9 mouse cellular contexts compared by ENCODE assay signal in the genomic region with DNA sequence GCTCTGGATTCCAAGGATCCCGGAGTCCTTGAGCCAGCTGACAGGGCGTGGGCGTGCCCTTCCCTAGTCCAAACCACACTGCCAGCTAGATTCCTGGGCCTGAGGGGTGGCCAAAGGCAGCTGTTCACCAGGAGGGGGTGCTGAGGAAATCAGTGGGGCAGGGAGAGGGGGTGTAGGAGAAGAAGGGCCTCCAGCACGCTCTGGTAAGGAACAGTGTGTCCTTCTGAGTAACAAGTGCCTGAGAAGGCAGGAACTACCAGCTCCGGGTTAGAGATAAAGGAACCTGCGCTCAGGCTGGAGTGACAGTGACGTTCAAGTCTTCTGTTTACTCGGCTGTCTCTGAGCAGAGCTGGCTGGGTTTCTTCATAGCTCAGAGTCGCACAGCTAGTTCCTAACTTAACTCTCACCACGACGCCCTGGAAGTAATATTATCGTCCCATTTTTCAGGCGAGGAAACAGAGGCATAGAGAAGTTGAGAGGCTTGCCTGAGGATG. TPM values are rescaled to one million over a fixed set of nuclear protein-coding genes. Genes with fewer than 3 reads are reported as not detected.
A peak's percentile ranks its signal among the peaks of the same experiment; 100 is the strongest.
DNase-seq lines count a peak whose midpoint lies in the region; ATAC-seq and TF ChIP-seq lines count a peak whose summit lies in the region.
"Had no signal": no experiment of that assay in that cellular context is flagged by ENCODE, and none has a peak within 500 bp of the region (broad histone marks: within the 10 kb centered on the region; RNA-seq: fewer than 3 reads in every experiment).

No protein-coding gene starts in this region.

- no peak overlapping the region for H3K9ac ChIP-seq in forebrain, embryonic 15.5 days (replicated peaks)
- no peak overlapping the region for H3K9ac ChIP-seq in forebrain, embryonic 14.5 days (ENCODE audit: low read length)
- H3K9ac ChIP-seq in hindbrain, embryonic 14.5 days, result no peak overlapping the region

- no peak overlapping the region for H3K4me3 ChIP-seq in forebrain, embryonic 15.5 days
- no peak overlapping the region for H3K4me3 ChIP-seq in forebrain, embryonic 14.5 days (ENCODE audit: low read depth, low read length)
- peak overlapping the region; percentile 60 for H3K4me3 ChIP-seq in E14TG2a.4 (replicated peaks; ENCODE audit: low read length)
- H3K4me3 ChIP-seq in hindbrain, embryonic 14.5 days (replicated peaks; ENCODE audit: low read length), result no peak overlapping the region
- peak overlapping the region; percentile 18 for H3K4me3 ChIP-seq in myocyte

- H3K36me3 ChIP-seq in forebrain, embryonic 15.5 days, result no peaks in the 10 kb centered on the region
- H3K36me3 ChIP-seq in forebrain, embryonic 14.5 days (ENCODE audit: control insufficient read depth, insufficient read depth, low read length), result no peaks in the 10 kb centered on the region
- no peaks in the 10 kb centered on the region for H3K36me3 ChIP-seq in E14TG2a.4 (ENCODE audit: insufficient read depth, low read length)
- H3K36me3 ChIP-seq in hindbrain, embryonic 14.5 days (replicated peaks; ENCODE audit: control insufficient read depth, insufficient read depth), result no peaks in the 10 kb centered on the region
- H3K36me3 ChIP-seq in myocyte (ENCODE audit: control insufficient read depth, insufficient read depth), result no peaks in the 10 kb centered on the region

- H3ac ChIP-seq in myocyte (ENCODE audit: control insufficient read depth, insufficient read length), result peak overlapping the region; percentile 26

- H3K4me2 ChIP-seq in forebrain, embryonic 15.5 days (replicated peaks), result no peak overlapping the region
- H3K4me2 ChIP-seq in forebrain, embryonic 14.5 days (ENCODE audit: low read length), result no peak overlapping the region
- no peak overlapping the region for H3K4me2 ChIP-seq in hindbrain, embryonic 14.5 days (replicated peaks)
- peak overlapping the region; percentile 86 for H3K4me2 ChIP-seq in myocyte (ENCODE audit: low read depth)

- DNase-seq in forebrain, embryonic 14.5 days (ENCODE audit: low spot score), result no peak
- DNase-seq in fat pad, adult 2 months (ENCODE audit: extremely low read depth, low read depth, low spot score), result peak; percentile 78
- no peak for DNase-seq in hindbrain, embryonic 14.5 days (ENCODE audit: low spot score)
- DNase-seq in embryo, embryonic 11 days, result no peak
- DNase-seq in cerebellum, adult 11 months, result no peak

- ATAC-seq in forebrain, embryonic 15.5 days (replicated peaks), result no peak
- no peak for ATAC-seq in forebrain, embryonic 14.5 days
- no peak for ATAC-seq in hindbrain, embryonic 14.5 days (ENCODE audit: low FRiP score)

- TF ChIP-seq POLR2A in myocyte (IDR thresholded peaks at IDR 0.05; ENCODE audit: insufficient read length, low read depth), result peak; percentile 37

- H3K9me3 ChIP-seq in forebrain, embryonic 15.5 days, result no peaks in the 10 kb centered on the region
- H3K9me3 ChIP-seq in forebrain, embryonic 14.5 days (replicated peaks; ENCODE audit: control insufficient read depth, low read length), result no peaks in the 10 kb centered on the region
- no peaks in the 10 kb centered on the region for H3K9me3 ChIP-seq in E14TG2a.4 (ENCODE audit: low read length)
- H3K9me3 ChIP-seq in hindbrain, embryonic 14.5 days (ENCODE audit: control insufficient read depth, low read length), result no peaks in the 10 kb centered on the region

- H3K27me3 ChIP-seq in forebrain, embryonic 15.5 days, result no peaks in the 10 kb centered on the region
- H3K27me3 ChIP-seq in forebrain, embryonic 14.5 days (replicated peaks; ENCODE audit: control insufficient read depth, insufficient read depth, low read length), result no peaks in the 10 kb centered on the region
- H3K27me3 ChIP-seq in E14TG2a.4 (ENCODE audit: insufficient read depth, low read length) (no peaks in the 10 kb centered on the region), myocyte (ENCODE audit: control insufficient read depth, insufficient read depth, insufficient read length) (no peaks in the 10 kb centered on the region)
- H3K27me3 ChIP-seq in hindbrain, embryonic 14.5 days (ENCODE audit: control insufficient read depth, insufficient read depth, low read length), result no peaks in the 10 kb centered on the region
- H3K27me3 ChIP-seq: CH12.LX had no signal

- TF ChIP-seq CTCF in E14TG2a.4 (conservative IDR thresholded peaks at IDR 0.05; ENCODE audit: low read length), result no peak

- H3K4me1 ChIP-seq in forebrain, embryonic 15.5 days, result peaks cover 10% of the 10 kb centered on the region
- H3K4me1 ChIP-seq in forebrain, embryonic 14.5 days (ENCODE audit: control insufficient read depth, insufficient read depth, low read length), result 0 out of 2 replicates have a peak, but pooled peaks cover 2% of the 10 kb centered on the region
- peaks cover 88% of the 10 kb centered on the region for H3K4me1 ChIP-seq in E14TG2a.4 (replicated peaks; ENCODE audit: low read depth, low read length)
- 0 out of 2 replicates have a peak, but pooled peaks cover 3% of the 10 kb centered on the region for H3K4me1 ChIP-seq in hindbrain, embryonic 14.5 days (replicated peaks; ENCODE audit: control insufficient read depth, insufficient read depth, low read length)

- H3K79me2 ChIP-seq in myocyte (ENCODE audit: control insufficient read depth, insufficient read depth), result no peaks in the 10 kb centered on the region

- 0 out of 2 replicates have a peak overlapping the region, but pooled peaks have one; percentile 2 for H3K27ac ChIP-seq in forebrain, embryonic 15.5 days (replicated peaks)
- H3K27ac ChIP-seq in forebrain, embryonic 14.5 days (ENCODE audit: low read depth, low read length), result no peak overlapping the region
- 0 out of 2 replicates have a peak overlapping the region, but pooled peaks have one; percentile 26 for H3K27ac ChIP-seq in hindbrain, embryonic 14.5 days

- 63% methylated on average over 13 of the region's 13 CpGs for WGBS in forebrain, embryonic 15.5 days
- 62% methylated on average over 13 of the region's 13 CpGs for WGBS in forebrain, embryonic 14.5 days
- WGBS in hindbrain, embryonic 14.5 days, result 66% methylated on average over 13 of the region's 13 CpGs

TF ChIP-seq in myocyte, 11 proteins besides CTCF, POLR2A, EP300 and RAD21:
- peak; percentile 45 for TF ChIP-seq REST (IDR thresholded peaks at IDR 0.05; ENCODE audit: insufficient read depth, insufficient read length)
- TF ChIP-seq MYOG (IDR thresholded peaks at IDR 0.05; ENCODE audit: control insufficient read depth in 1 of 3, insufficient read depth in 1 of 3, insufficient read length in 2 of 3, low read depth in 2 of 3), result peak; percentile 82 to 95 (median 93)
- TF ChIP-seq MYOD1 (IDR thresholded peaks at IDR 0.05; ENCODE audit: control insufficient read depth in 1 of 3, insufficient read length in 2 of 3, low read depth in 2 of 3), result peak; percentile 89 to 95 (median 94)
- TF ChIP-seq TCF12 (IDR thresholded peaks at IDR 0.05; ENCODE audit: insufficient read depth, poor library complexity, severe bottlenecking), result peak; percentile 91
- no peak for TF ChIP-seq MAX (IDR thresholded peaks at IDR 0.05; ENCODE audit: low read depth)
- TF ChIP-seq USF1 (IDR thresholded peaks at IDR 0.05; ENCODE audit: low read depth), result no peak
- no peak for TF ChIP-seq SRF (IDR thresholded peaks at IDR 0.05; ENCODE audit: control insufficient read depth, insufficient read length, low read depth)
- TF ChIP-seq TCF3 (IDR thresholded peaks at IDR 0.05; ENCODE audit: insufficient read length, low read depth), result peak; percentile 55
- no peak for TF ChIP-seq E2F4 (IDR thresholded peaks at IDR 0.05; ENCODE audit: insufficient read depth)
- TF ChIP-seq POLR2AphosphoS2 (IDR thresholded peaks at IDR 0.05; ENCODE audit: insufficient read length, low read depth), result no peak
- TF ChIP-seq CEBPB (IDR thresholded peaks at IDR 0.05; ENCODE audit: insufficient read depth, poor library complexity, severe bottlenecking), result no peak

RNA-seq across cellular contexts. Expression of a gene that starts 22.5 kb away (rescaled TPM):
- 31.8 and 33.6 TPM in 2 replicates for polyA plus RNA-seq in forebrain, embryonic 15.5 days (2015; fragmentation: Nextera tagmentation; extraction: Ambion mirVana)
- polyA plus RNA-seq in forebrain, embryonic 14.5 days (2014; fragmentation: Nextera tagmentation; extraction: Ambion mirVana), result 28.3 and 30.4 TPM in 2 replicates
- polyA plus RNA-seq in hindbrain, embryonic 14.5 days (2014; fragmentation: Nextera tagmentation; extraction: Ambion mirVana), result 21.0 and 23.9 TPM in 2 replicates
- 62.0 TPM for polyA plus RNA-seq in myocyte (2012; fragmentation: generic; extraction: Trizol)

Comparison
In these comparisons a context has a peak if more than half of its experiments do, and no peak if none do; other contexts are left out.
1. H3K4me3 ChIP-seq: peak in E14TG2a.4 (single experiment) and myocyte (single experiment); none in forebrain, embryonic 15.5 days (single experiment), forebrain, embryonic 14.5 days (single experiment) and hindbrain, embryonic 14.5 days (single experiment).